In the genomic region with DNA sequence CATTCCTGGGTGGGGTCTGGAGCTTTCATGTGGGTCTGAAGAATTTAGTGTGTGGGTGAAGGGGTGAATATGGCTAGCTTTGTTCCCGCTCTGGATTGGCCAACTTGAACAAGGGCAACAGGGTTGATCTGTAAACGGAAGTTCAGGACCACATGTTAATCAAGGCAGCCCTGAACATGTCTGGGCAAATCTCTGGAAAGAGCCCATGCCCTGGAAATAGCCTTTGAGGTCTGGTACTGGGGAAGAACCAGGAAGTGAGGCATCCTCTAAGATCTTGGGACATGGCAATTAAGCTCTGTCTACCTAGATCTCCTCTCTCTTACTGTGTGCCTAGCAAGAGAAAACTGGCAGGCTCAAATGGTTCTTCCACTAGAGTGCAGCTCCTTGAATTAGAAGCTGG, we compare ENCODE assay signal across 36 mouse cellular contexts. TPM values are rescaled to one million over a fixed set of nuclear protein-coding genes. Genes with fewer than 3 reads are reported as not detected.
"Had no signal": no experiment of that assay in that cellular context is flagged by ENCODE, and none has a peak within 500 bp of the region (broad histone marks: within the 10 kb centered on the region; RNA-seq: fewer than 3 reads in every experiment).

No protein-coding gene starts in this region.

- H3K27ac ChIP-seq: gastrocnemius, adult 2 months; heart, embryonic 10.5 days; hindbrain, embryonic 10.5 days; hindbrain, embryonic 12.5 days; hindbrain, embryonic 14.5 days; intestine, embryonic 15.5 days; kidney, embryonic 15.5 days; kidney, postnatal 0 days; limb, embryonic 12.5 days; liver, embryonic 13.5 days; liver, embryonic 15.5 days had no signal

- H3K9ac ChIP-seq: heart, embryonic 12.5 days; hindbrain, embryonic 12.5 days; hindbrain, embryonic 14.5 days; intestine, embryonic 15.5 days; kidney, embryonic 15.5 days; limb, embryonic 12.5 days; liver, embryonic 13.5 days; liver, embryonic 15.5 days; liver, postnatal 0 days had no signal

- H3K4me2 ChIP-seq: heart, embryonic 12.5 days; hindbrain, embryonic 12.5 days; hindbrain, embryonic 14.5 days; intestine, embryonic 15.5 days; kidney, embryonic 15.5 days; limb, embryonic 12.5 days; liver, embryonic 11.5 days; liver, embryonic 13.5 days; liver, embryonic 15.5 days had no signal

- H3K27me3 ChIP-seq: hindbrain, embryonic 12.5 days; intestine, embryonic 15.5 days; limb, embryonic 12.5 days had no signal

- H3K9me3 ChIP-seq: heart, embryonic 10.5 days; heart, embryonic 12.5 days; hindbrain, embryonic 10.5 days; hindbrain, embryonic 12.5 days; intestine, embryonic 15.5 days; kidney, embryonic 15.5 days; limb, embryonic 12.5 days; liver, embryonic 13.5 days; liver, embryonic 15.5 days had no signal

- H3K4me3 ChIP-seq: gastrocnemius, adult 2 months; heart, embryonic 10.5 days; heart, embryonic 12.5 days; hindbrain, embryonic 10.5 days; hindbrain, embryonic 12.5 days; intestine, embryonic 15.5 days; kidney, embryonic 15.5 days; limb, embryonic 12.5 days; liver, embryonic 13.5 days; liver, embryonic 15.5 days had no signal

- H3K36me3 ChIP-seq: heart, embryonic 10.5 days; heart, embryonic 12.5 days; hindbrain, embryonic 10.5 days; hindbrain, embryonic 12.5 days; intestine, embryonic 15.5 days; kidney, embryonic 15.5 days; limb, embryonic 12.5 days; liver, embryonic 13.5 days; liver, embryonic 15.5 days had no signal

- H3K4me1 ChIP-seq: heart, embryonic 12.5 days; hindbrain, embryonic 12.5 days; limb, embryonic 12.5 days had no signal

- DNase-seq: gastrocnemius, adult 2 months; gastrocnemius, postnatal 10 days; gastrocnemius, postnatal 25 days; heart, adult 18-20 months; heart, postnatal 10 days; heart, postnatal 4 days; kidney, adult 18-20 months; kidney, adult 9 months; kidney, postnatal 14 days; kidney, postnatal 36 days; layer of hippocampus, adult 9-11 months; layer of hippocampus, postnatal 36 days; left cerebral cortex, postnatal 4 days; liver; liver, embryonic 13.5 days; liver, postnatal 0 days had no signal

RNA-seq across cellular contexts. Expression of a gene that starts 27.7 kb away (rescaled TPM):
- total RNA-seq: gastrocnemius, adult 2 months; gastrocnemius, postnatal 10 days; gastrocnemius, postnatal 25 days; gastrocnemius, postnatal 4 days; granulocyte monocyte progenitor cell, adult 5-6 weeks; heart, adult 18-20 months; heart, adult 8-10 months; heart, postnatal 10 days; heart, postnatal 25 days; heart, postnatal 4 days; left cerebral cortex, adult 18-20 months; left cerebral cortex, postnatal 10 days; left cerebral cortex, postnatal 4 days had no signal
- polyA plus RNA-seq: heart, embryonic 10.5 days; heart, embryonic 12.5 days; heart, embryonic 14.5 days; hindbrain, embryonic 12.5 days; intestine, postnatal 0 days; kidney, postnatal 0 days; limb, embryonic 12.5 days; limb, embryonic 14.5 days; liver, embryonic 11.5 days; liver, embryonic 13.5 days; liver, embryonic 15.5 days; liver, postnatal 0 days had no signal

RNA-seq across cellular contexts. Expression of a gene that starts 34.3 kb away (rescaled TPM):
- total RNA-seq: granulocyte monocyte progenitor cell, adult 5-6 weeks had no signal
